Mouse (Mus musculus) heart, embryonic 12.5 days (tissue): ENCODE measurements around the gene Atg13. TPM values are rescaled to one million over a fixed set of nuclear protein-coding genes. Genes with fewer than 3 reads are reported as not detected.

Source experiments
- ATAC-seq: fragments of 200-750 bp; cut with Nextera tagmentation; 2 replicates; pipeline ENCODE4 v1.8.0; 2017; ENCODE audit warnings: moderate TSS enrichment, moderate library complexity; ENCODE audit not compliant: insufficient number of reproducible peaks, low FRiP score
- H3K27ac ChIP-seq: fragments of 300-500 bp; sonication (generic); 2 replicates; pipeline ENCODE4 v1.5.1; 2016; ENCODE audit warnings: mild to moderate bottlenecking, moderate library complexity; ENCODE audit not compliant: poor library complexity, severe bottlenecking
- H3K27me3 ChIP-seq: fragments of 300-500 bp; sonication (generic); replicated peaks from 2 replicates; pipeline ENCODE4 v1.6.1; 2016; ENCODE audit warnings: mild to moderate bottlenecking, moderate library complexity
- H3K36me3 ChIP-seq: fragments of 300-500 bp; sonication (generic); 2 replicates; pipeline ENCODE4 v1.6.1; 2016; ENCODE audit warnings: mild to moderate bottlenecking, moderate library complexity
- H3K4me1 ChIP-seq: fragments of 300-500 bp; sonication (generic); replicated peaks from 2 replicates; pipeline ENCODE4 v1.6.1; 2016; ENCODE audit warnings: mild to moderate bottlenecking
- H3K4me2 ChIP-seq: fragments of 300-500 bp; sonication (generic); 2 replicates; pipeline ENCODE4 v1.6.1; 2016; ENCODE audit warnings: mild to moderate bottlenecking, moderate library complexity
- H3K4me3 ChIP-seq: fragments of 300-500 bp; sonication (generic); 2 replicates; pipeline ENCODE4 v1.5.1; 2016; ENCODE audit warnings: mild to moderate bottlenecking
- H3K9ac ChIP-seq: fragments of 300-500 bp; sonication (generic); 2 replicates; pipeline ENCODE4 v1.6.1; 2016; ENCODE audit warnings: mild to moderate bottlenecking, moderate library complexity
- H3K9me3 ChIP-seq: fragments of 300-500 bp; sonication (generic); replicated peaks from 2 replicates; pipeline ENCODE4 v1.6.1; 2016; ENCODE audit warnings: mild to moderate bottlenecking, moderate library complexity
- WGBS: fragments of 180-500 bp; shearing (Covaris S2); methylation state at CpG from one replicate; pipeline ENCODE4 v1.1.7; 2016; 5-methylcytosine and 5-hydroxymethylcytosine counted together
- polyA plus RNA-seq: library from polyadenylated mRNA; unstranded; fragments of >200 nt; fragmentation: Nextera tagmentation; extraction: Ambion mirVana; gene quantifications from 2 replicates; pipeline ENCODE4 v1.2.1, GENCODE M21; 2016

Atg13 gene
- polyA plus RNA-seq, 1 experiment from 2014 or later = 22.3 TPM

GRCm38 (mm10) chr2:91695436-91696224 lies 14.7 kb downstream of the Atg13 start:
- H3K9me3 ChIP-seq = no peaks in the 10 kb centered on the region
- H3K4me2 ChIP-seq = no peak overlapping the region
- peaks cover 11% of the 10 kb centered on the region; the same call in 1 of the 2 replicates for H3K4me1 ChIP-seq
- no peaks in the 10 kb centered on the region for H3K27me3 ChIP-seq
- H3K36me3 ChIP-seq = peaks cover 21% of the 10 kb centered on the region
- H3K4me3 ChIP-seq = no peak overlapping the region
- no peak for ATAC-seq
- no peak overlapping the region for H3K9ac ChIP-seq
- H3K27ac ChIP-seq = peak overlapping the region; percentile 8; the same call in 1 of the 2 replicates
- WGBS = 62% methylated on average over 10 of the region's 10 CpGs

GRCm38 (mm10) chr2:91689452-91689851 lies 20.9 kb downstream of the Atg13 start:
- Histone ChIP-seq H3K4me3 (no peak overlapping the region), H3K9ac (no peak overlapping the region), H3K27me3 (no peaks in the 10 kb centered on the region), H3K4me1 (0 out of 2 replicates have a peak, but pooled peaks cover 6% of the 10 kb centered on the region), H3K4me2 (no peak overlapping the region), H3K9me3 (no peaks in the 10 kb centered on the region), H3K27ac (no peak overlapping the region), H3K36me3 (peaks cover 63% of the 10 kb centered on the region)
- WGBS = 73% methylated on average over 7 of the region's 7 CpGs
- ATAC-seq = no peak

GRCm38 (mm10) chr2:91683919-91684318 lies 26.5 kb downstream of the Atg13 start:
- Histone ChIP-seq H3K4me3 (no peak overlapping the region), H3K4me2 (no peak overlapping the region), H3K9ac (no peak overlapping the region), H3K36me3 (peaks cover 73% of the 10 kb centered on the region), H3K4me1 (peaks cover 6% of the 10 kb centered on the region; the same call in 1 of the 2 replicates), H3K9me3 (no peaks in the 10 kb centered on the region), H3K27ac (no peak overlapping the region), H3K27me3 (no peaks in the 10 kb centered on the region)
- ATAC-seq = no peak
- WGBS = 75% methylated on average over 8 of the region's 8 CpGs

- Histone ChIP-seq H3K4me2 (no peak overlapping the region), H3K4me3 (no peak overlapping the region), H3K9ac (no peak overlapping the region), H3K36me3 (peaks cover 75% of the 10 kb centered on the region), H3K9me3 (no peaks in the 10 kb centered on the region), H3K27ac (no peak overlapping the region), H3K4me1 (peaks cover 6% of the 10 kb centered on the region; the same call in 1 of the 2 replicates), H3K27me3 (no peaks in the 10 kb centered on the region)
- 0 out of 2 replicates have a peak, but pooled peaks have one; percentile 36 for ATAC-seq
- WGBS = 36% methylated on average over 4 of the region's 4 CpGs
Measured at GRCm38 (mm10) chr2:91682850-91683249, 27.5 kb downstream of the Atg13 start.

DNA sequence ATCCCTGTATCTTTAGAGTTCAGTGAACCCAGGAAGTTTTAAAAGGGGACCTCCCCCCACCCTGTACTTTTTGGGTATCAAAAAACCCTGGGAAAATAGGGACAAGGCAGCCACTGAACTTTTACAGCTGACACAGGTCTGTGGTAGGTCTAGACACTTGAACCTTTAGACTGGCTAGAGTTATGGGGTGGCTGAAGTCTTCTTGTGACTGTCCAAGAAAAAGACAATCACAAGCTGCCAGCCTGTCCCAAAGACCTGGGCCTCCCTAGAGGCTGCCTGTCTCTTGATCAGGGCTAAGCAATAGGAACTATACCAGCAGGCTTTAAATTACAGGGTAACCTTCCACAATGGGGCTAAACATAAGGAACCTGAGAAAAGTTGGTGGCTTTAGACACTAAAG lies 33.4 kb downstream of the Atg13 start:
- Histone ChIP-seq H3K27me3 (no peaks in the 10 kb centered on the region), H3K36me3 (peaks cover 95% of the 10 kb centered on the region), H3K4me1 (no peaks in the 10 kb centered on the region), H3K4me2 (no peak overlapping the region), H3K4me3 (no peak overlapping the region), H3K27ac (no peak overlapping the region), H3K9ac (no peak overlapping the region), H3K9me3 (no peaks in the 10 kb centered on the region)
- ATAC-seq = no peak

GRCm38 (mm10) chr2:91676420-91676819 lies 34.0 kb downstream of the Atg13 start:
- Histone ChIP-seq H3K4me3 (no peak overlapping the region), H3K27me3 (no peaks in the 10 kb centered on the region), H3K27ac (no peak overlapping the region), H3K4me2 (no peak overlapping the region), H3K36me3 (peaks cover 95% of the 10 kb centered on the region), H3K9me3 (no peaks in the 10 kb centered on the region), H3K4me1 (no peaks in the 10 kb centered on the region), H3K9ac (no peak overlapping the region)
- no peak for ATAC-seq
- 72% methylated on average over 2 of the region's 2 CpGs for WGBS

- 92% methylated on average over 5 of the region's 5 CpGs for WGBS
- Histone ChIP-seq H3K9ac (no peak overlapping the region), H3K4me1 (no peaks in the 10 kb centered on the region), H3K9me3 (no peaks in the 10 kb centered on the region), H3K4me3 (no peak overlapping the region), H3K4me2 (no peak overlapping the region), H3K27me3 (no peaks in the 10 kb centered on the region), H3K27ac (no peak overlapping the region), H3K36me3 (peaks cover 95% of the 10 kb centered on the region)
- ATAC-seq = no peak
Measured at GRCm38 (mm10) chr2:91674895-91675294, 35.5 kb downstream of the Atg13 start.

- ATAC-seq = no peak
- Histone ChIP-seq H3K4me2 (no peak overlapping the region), H3K27me3 (no peaks in the 10 kb centered on the region), H3K4me3 (no peak overlapping the region), H3K4me1 (no peaks in the 10 kb centered on the region), H3K27ac (no peak overlapping the region), H3K9me3 (no peaks in the 10 kb centered on the region), H3K9ac (no peak overlapping the region), H3K36me3 (peaks cover 97% of the 10 kb centered on the region)
- WGBS = 88% methylated on average over 2 of the region's 2 CpGs
Measured at GRCm38 (mm10) chr2:91673587-91673986, 36.8 kb downstream of the Atg13 start.

- WGBS = 83% methylated on average over 6 of the region's 6 CpGs
Measured at GRCm38 (mm10) chr2:91670038-91670437, 40.3 kb downstream of the Atg13 start.

DNA sequence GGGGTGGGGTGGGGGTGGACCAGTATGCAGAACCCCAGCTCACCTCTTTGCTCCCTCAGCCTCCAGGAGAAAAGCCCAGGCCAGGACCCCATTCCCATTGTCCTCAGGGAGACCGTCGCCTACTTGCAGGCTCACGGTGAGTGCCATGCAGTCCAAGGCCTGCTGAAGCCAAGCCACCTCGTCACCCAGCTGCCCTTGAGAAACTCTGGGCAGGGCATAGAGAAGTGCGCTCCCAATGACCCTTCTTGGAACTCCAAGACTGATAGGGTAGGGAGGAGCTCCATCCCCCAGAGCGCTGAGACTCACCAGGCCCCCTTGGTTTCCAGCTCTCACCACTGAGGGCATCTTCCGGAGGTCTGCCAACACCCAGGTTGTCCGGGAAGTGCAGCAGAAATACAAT lies 41.0 kb downstream of the Atg13 start:
- WGBS = 87% methylated on average over 8 of the region's 8 CpGs
- no peak for ATAC-seq
- peaks cover 91% of the 10 kb centered on the region for H3K36me3 ChIP-seq

More at GRCm38 (mm10) chr2:91670038-91670437, 40.3 kb downstream of the Atg13 start:
- H3K4me3 ChIP-seq = no peak overlapping the region
- H3K4me2 ChIP-seq = no peak overlapping the region
- H3K4me1 ChIP-seq = peaks cover 4% of the 10 kb centered on the region; the same call in 1 of the 2 replicates
- no peaks in the 10 kb centered on the region for H3K27me3 ChIP-seq
- peaks cover 92% of the 10 kb centered on the region for H3K36me3 ChIP-seq
- no peak for ATAC-seq
- H3K9ac ChIP-seq = no peak overlapping the region
- no peaks in the 10 kb centered on the region for H3K9me3 ChIP-seq
- no peak overlapping the region for H3K27ac ChIP-seq

DNA sequence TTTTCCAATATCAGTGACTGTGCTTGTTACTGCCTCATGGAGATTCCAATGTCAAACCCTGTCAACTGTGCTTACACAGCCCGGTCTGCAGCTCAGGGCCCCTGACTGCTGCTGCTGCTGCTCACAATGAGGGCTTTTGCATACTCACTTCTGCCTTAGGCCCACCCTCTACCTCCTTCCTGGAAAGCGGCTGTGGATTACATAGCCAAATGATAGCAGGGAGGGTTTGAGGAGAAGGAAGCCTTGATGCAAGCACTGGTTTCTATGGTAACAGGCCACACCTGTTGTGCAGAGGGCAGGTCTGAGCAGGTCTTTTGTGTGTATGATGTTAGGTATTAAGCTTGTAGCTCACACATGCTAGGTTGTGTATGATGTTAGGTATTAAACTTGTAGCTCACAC lies 42.6 kb downstream of the Atg13 start:
- no peak overlapping the region for H3K4me2 ChIP-seq
- H3K9me3 ChIP-seq = no peaks in the 10 kb centered on the region
- H3K9ac ChIP-seq = no peak overlapping the region
- no peak overlapping the region for H3K4me3 ChIP-seq
- no peak for ATAC-seq
- 59% methylated on average over 2 of the region's 2 CpGs for WGBS
- H3K27me3 ChIP-seq = no peaks in the 10 kb centered on the region
- H3K4me1 ChIP-seq = peaks cover 4% of the 10 kb centered on the region; the same call in 1 of the 2 replicates
- H3K36me3 ChIP-seq = peaks cover 94% of the 10 kb centered on the region
- no peak overlapping the region for H3K27ac ChIP-seq

More for the DNA sequence above, 41.0 kb downstream of the Atg13 start:
- no peak overlapping the region for H3K9ac ChIP-seq
- no peaks in the 10 kb centered on the region for H3K9me3 ChIP-seq
- H3K27me3 ChIP-seq = no peaks in the 10 kb centered on the region
- no peak overlapping the region for H3K4me3 ChIP-seq
- H3K4me1 ChIP-seq = peaks cover 4% of the 10 kb centered on the region; the same call in 1 of the 2 replicates
- no peak overlapping the region for H3K27ac ChIP-seq
- no peak overlapping the region for H3K4me2 ChIP-seq
